Mouse (Mus musculus) heart, postnatal 0 days (tissue): ENCODE results near the gene Olfr576.

Experiments
- CTCF ChIP-seq: IDR thresholded peaks from 2 replicates; pipeline ENCODE4 v1.5.1; 2016; ENCODE audit warnings: antibody characterized with exemption, control low read depth, low read depth
- EP300 ChIP-seq: IDR thresholded peaks from 2 replicates; pipeline ENCODE4 v1.6.1; 2016; ENCODE audit warnings: antibody characterized with exemption, low read depth

DNA sequence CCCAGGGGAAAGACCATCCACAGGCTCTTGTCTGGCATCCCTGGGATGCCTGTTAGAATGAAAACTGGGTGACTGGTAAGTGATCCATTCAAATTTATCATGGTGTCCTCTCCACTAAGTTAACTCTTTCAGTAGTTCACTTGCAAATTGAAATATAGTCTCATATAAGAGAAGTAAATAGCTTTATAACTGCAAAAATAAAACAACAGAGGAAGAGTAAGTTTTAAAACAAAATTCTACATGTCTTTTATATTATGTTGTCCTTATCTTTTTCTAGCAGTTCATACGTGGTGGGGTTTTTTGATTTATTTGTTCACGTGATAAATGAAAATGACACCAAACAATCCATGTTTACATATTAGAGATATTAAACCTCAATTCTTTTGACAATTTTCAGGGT, 20.0 kb upstream of the Olfr576 start, which contains the start of gene Olfr573-ps1:
- no peak for TF ChIP-seq CTCF
- no peak for TF ChIP-seq EP300
